Mouse (Mus musculus) thymus, postnatal 4 days (tissue): ENCODE data around the gene Lin7b.
"Not testable (repeated sequence)": the region's sequence is repeated elsewhere in the genome, so short reads cannot be mapped to it uniquely, and the experiment has no call there.

Experiments
- DNase-seq: peaks from one replicate; pipeline ENCODE4 v3.0.0; 2021

Lin7b gene

GRCm38 (mm10) chr7:45395578-45396336 is 25.4 kb upstream of the Lin7b start, which contains the start of gene Snrnp70:
Gene Snrnp70, minus strand, starts transcription at chr7:45395742.
- peak; percentile 100 for DNase-seq

GRCm38 (mm10) chr7:45395129-45395541 is 24.8 kb upstream of the Lin7b start:
- DNase-seq, result no peak

- no peak for DNase-seq
Measured at GRCm38 (mm10) chr7:45386077-45386476, 15.7 kb upstream of the Lin7b start.

GRCm38 (mm10) chr7:45376057-45376456 is 5.7 kb upstream of the Lin7b start:
- no peak for DNase-seq

- no peak for DNase-seq
Measured at GRCm38 (mm10) chr7:45374620-45375019, 4.2 kb upstream of the Lin7b start.

- no peak for DNase-seq
Measured at GRCm38 (mm10) chr7:45372371-45372770, 2.0 kb upstream of the Lin7b start.

- DNase-seq, result no peak
Measured at GRCm38 (mm10) chr7:45369836-45370474, 428 bp downstream of the Lin7b start.

DNA sequence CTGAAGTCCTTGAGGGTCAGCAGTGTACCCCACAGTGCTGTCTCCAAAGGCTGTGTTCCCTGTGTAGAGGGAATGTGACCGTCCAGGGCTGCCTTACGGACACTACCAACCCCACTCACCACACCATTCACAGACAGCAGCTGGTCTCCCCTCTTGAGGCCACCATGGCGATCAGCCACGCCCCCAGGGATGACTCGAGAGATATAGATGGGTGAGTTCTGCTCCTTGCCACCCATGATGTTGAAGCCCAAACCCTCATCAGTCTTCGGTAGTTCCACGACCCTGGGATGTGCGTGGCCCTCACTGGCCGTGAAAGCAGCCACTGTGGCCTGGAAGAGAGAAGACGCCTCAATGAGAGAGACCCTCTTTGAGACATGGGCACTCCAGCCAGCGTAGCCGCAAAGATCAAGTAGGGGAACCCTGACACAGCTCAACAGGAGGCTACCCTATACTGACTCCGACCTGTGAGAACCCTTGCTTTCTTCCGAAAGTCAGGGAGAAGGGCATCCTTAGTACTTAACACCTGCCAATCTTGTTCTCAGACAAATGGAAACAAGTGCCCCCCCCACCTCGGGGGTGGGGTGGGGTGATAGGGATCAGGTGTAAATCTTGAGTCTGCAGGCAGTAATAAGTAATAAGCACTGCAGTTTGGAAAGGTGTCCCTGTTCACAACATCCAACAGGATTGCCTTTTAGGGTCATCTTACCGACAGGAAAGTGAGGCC is 1.2 kb downstream of the Lin7b start:
- DNase-seq, result no peak

DNA sequence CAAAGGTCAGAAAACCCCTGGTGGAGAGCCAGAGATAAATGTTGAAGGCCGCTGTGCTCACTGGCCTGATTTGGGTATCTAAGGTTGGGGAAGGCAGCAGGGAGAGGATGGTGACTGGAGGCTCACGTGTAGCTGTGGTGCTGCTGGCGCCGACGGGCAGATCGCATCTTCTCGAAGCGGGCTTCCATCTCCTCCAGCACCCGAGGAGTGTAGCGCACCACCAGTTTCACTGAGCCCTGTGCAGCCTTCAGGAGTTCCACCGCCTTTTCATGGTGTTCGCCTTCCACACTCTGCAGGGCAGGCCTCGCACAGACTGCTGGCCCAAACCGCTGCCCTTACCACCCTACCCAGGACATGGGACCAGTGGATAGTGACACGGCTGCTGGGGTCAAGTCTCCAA is 2.2 kb downstream of the Lin7b start:
- DNase-seq, result no peak

DNA sequence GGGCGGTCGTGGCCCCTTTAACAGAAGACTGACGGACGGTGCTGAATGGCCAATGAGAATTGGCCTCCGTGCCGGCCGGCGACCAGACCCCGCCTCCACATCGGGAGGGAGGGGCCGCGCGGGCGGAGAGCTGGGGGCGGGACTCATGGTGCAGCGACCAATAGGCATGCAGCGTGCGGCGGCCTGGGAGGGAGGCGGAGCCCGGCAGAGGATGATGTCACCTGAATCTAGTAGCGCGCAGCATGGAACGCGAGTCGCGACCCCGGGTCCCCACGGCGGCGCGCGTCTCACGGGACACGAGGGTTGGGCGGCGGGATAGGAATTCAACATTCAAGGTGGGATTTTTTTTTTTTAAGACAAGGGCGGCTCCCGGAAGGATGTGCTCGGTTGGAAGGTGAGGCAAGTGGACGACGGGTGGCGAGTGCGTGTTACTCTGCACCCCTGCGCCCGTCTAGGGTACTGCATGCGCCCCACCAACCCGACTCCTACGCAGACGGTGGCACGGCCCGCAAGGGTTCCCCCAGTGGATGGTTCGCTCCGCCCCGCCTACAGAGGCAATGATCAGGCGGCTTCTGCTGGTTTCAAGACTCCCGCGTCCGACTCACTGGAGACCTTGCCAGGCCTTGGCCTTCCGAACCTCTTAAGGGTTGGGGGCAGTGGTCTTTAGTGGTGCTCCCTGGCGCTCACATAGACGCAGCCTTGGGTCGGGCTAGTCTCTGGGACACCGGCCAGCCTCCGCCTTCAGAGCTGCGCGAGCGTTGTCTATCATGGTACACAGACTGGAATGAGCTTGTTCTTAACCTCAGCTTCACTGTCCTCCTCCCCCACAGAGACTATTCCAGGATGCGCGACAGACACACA is 3.1 kb downstream of the Lin7b start:
- DNase-seq, result peak; percentile 99

DNA sequence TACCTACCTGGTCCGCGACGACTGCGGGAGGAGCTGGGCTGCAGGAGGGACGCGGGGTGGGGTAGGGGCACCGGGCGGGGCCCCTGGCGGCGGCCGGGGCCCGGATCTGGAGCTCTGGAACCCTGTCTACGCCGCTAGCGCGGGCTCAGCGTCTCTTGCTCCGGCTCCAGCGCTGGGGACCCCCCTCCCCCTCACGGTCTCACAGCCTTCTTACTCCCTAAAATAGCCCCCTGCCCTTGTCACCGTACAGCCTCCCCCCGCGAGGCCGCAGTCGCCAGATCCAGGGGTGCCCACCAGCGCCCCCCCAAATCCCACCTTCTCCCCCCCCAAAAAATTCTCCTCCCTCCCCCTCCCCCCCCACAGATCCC is 3.7 kb downstream of the Lin7b start, which contains the start of gene Ppfia3:
TSS of gene Ppfia3 (minus strand) at position 368 of the 368 bp plus-strand sequence.
- DNase-seq, result no peak

- no peak for DNase-seq
Measured at GRCm38 (mm10) chr7:45365742-45366651, 4.4 kb downstream of the Lin7b start.

GRCm38 (mm10) chr7:45363983-45364382 is 6.4 kb downstream of the Lin7b start:
- no peak for DNase-seq

DNA sequence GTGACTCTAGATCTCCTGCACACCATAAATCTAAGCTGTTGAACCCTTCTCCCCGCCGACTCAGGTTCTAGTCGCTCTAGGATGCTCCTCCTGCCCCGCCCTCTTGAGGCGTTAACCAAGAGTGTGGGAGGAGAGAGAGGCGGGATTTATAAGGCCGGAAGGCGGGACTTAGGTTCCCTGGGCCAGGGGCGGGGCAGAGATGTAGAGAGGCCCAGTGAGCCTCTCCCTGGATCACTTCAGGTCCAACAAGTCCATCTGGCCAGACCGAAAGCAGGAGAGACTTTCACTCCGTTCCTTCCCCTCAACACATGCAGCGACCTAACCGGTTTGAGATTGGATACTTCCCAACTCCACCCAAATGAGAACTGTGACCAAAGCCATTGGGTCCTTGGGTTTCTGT is 7.6 kb downstream of the Lin7b start:
- peak; percentile 74 for DNase-seq

- peak; percentile 85 for DNase-seq
Measured at GRCm38 (mm10) chr7:45361243-45361804, 9.1 kb downstream of the Lin7b start.

- DNase-seq, result no peak
Measured at GRCm38 (mm10) chr7:45360404-45361125, 9.8 kb downstream of the Lin7b start.

GRCm38 (mm10) chr7:45359081-45359480 is 11.3 kb downstream of the Lin7b start:
- DNase-seq, result not testable (repeated sequence)

- DNase-seq, result no peak
Measured at GRCm38 (mm10) chr7:45356087-45356486, 14.3 kb downstream of the Lin7b start.

DNA sequence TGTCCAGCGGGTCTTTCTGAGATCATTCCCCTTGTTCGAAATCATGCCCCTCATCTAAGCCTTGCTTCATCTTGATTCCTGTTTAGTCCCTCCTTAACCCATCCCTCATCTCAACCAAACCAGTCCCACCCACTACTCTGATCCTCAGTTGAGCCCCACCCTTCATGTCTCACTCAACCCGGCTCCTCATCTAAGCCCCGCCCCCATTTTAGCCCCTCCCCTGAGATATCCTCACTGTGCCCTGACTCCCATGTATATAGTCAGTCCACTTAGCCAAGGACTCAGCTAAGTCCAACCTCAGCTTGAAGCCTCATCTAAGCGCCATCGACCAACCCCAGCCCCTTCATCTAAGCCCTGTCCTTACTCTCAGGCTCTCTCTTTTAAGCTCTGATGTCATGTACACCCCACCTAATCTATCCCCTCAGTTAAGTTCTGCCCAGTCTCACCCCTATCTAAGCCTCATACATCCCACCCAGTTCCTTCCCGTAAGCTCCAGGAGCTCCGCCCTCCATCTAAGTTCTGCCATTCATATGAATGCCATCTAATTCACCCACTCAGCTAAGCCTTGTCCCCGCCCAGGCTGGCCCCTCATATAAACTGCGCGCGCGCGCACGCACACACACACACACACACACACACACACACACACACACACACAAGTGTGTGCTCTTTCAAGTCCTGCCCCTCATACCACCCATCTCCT is 14.9 kb downstream of the Lin7b start:
- DNase-seq, result no peak

DNA sequence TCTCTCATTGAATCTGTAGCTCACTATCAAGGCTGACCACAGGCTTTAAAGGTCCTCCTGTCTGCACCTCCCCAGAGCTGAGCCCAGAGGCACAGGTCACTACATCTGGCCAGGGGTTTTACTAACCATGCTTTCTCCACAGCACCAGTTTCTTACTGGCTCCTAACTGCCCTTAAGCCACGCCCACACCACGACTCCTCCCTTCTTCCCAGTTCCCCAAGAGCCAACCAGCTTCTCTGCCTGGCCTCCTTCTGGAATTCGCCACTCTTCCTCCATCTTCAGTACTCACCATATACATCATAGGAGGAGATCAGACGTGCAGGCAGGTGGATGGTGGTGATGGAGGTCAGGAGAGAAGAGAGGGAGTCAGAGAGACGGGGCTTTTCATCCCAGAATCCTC is 17.3 kb downstream of the Lin7b start:
- DNase-seq, result no peak
